Mouse (Mus musculus): ENCODE data around the gene Slc7a9. TPM values are rescaled to one million over a fixed set of nuclear protein-coding genes. Genes with fewer than 3 reads are reported as not detected.

Slc7a9 gene
- polyA plus RNA-seq, 2 experiments = 1.3 to 2.2 TPM

- Histone ChIP-seq H3K9ac (replicated peaks) (no peak overlapping the region), H3K4me3 (ENCODE audit: insufficient read depth in 1 of 2, low read depth in 2 of 2, low read length in 2 of 2) (no peak overlapping the region), H3K4me2 (ENCODE audit: low read depth) (no peak overlapping the region), H3K9me3 (ENCODE audit: control insufficient read depth, low read length) (no peaks in the 10 kb centered on the region), H3K27me3 (ENCODE audit: control insufficient read depth, insufficient read depth, low read length) (no peaks in the 10 kb centered on the region), H3K4me1 (replicated peaks; ENCODE audit: control insufficient read depth in 2 of 2, insufficient read depth in 2 of 2, low read length in 1 of 2) (no peaks in the 10 kb centered on the region), H3K36me3 (replicated peaks; ENCODE audit: control insufficient read depth, insufficient read depth, low read depth) (no peaks in the 10 kb centered on the region), H3K27ac (no peak overlapping the region)
- TF ChIP-seq CTCF (IDR thresholded peaks at IDR 0.05; ENCODE audit: low read depth) = peak; percentile 37
- TF ChIP-seq EP300 (IDR thresholded peaks at IDR 0.05; ENCODE audit: low read depth) = no peak
- 18% methylated on average over 4 of the region's 4 CpGs for WGBS (ENCODE audit: insufficient replicate concordance)
- DNase-seq (ENCODE audit: low read depth in 3 of 3, low spot score in 3 of 3) (no peak), ATAC-seq (ENCODE audit: insufficient read depth) (no peak)
Measured at GRCm38 (mm10) chr7:35501995-35502394, 53.4 kb downstream of the Slc7a9 start.

Other genes with a start within 250 kb of the Slc7a9 start
- gene Lrp3, start 233.3 kb upstream of the Slc7a9 start, polyA plus RNA-seq (2012; rRNA removed) = 0.66 and 1.00 TPM in 2 replicates
- gene Lrp3, start 233.3 kb upstream of the Slc7a9 start, polyA plus RNA-seq (2014; fragmentation: Nextera tagmentation; extraction: Ambion mirVana) = 0.19 and 0.37 TPM in 2 replicates
- gene Gpatch1, start 130.4 kb upstream of the Slc7a9 start, polyA plus RNA-seq (2012; rRNA removed) = 2.3 and 3.7 TPM in 2 replicates
- gene Gpatch1, start 130.4 kb upstream of the Slc7a9 start, polyA plus RNA-seq (2014; fragmentation: Nextera tagmentation; extraction: Ambion mirVana) = 5.4 and 6.6 TPM in 2 replicates
- 2.7 and 3.0 TPM in 2 replicates for gene Rhpn2, start 114.6 kb upstream of the Slc7a9 start, polyA plus RNA-seq (2012; rRNA removed)
- gene Rhpn2, start 114.6 kb upstream of the Slc7a9 start, polyA plus RNA-seq (2014; fragmentation: Nextera tagmentation; extraction: Ambion mirVana) = 2.8 and 4.1 TPM in 2 replicates
- gene Faap24, start 52.0 kb upstream of the Slc7a9 start, polyA plus RNA-seq (2012; rRNA removed) = 6.6 and 8.1 TPM in 2 replicates
- 19.1 and 19.9 TPM in 2 replicates for gene Faap24, start 52.0 kb upstream of the Slc7a9 start, polyA plus RNA-seq (2014; fragmentation: Nextera tagmentation; extraction: Ambion mirVana)
- gene Cep89, start 51.8 kb upstream of the Slc7a9 start, polyA plus RNA-seq (2012; rRNA removed) = 6.2 and 11.6 TPM in 2 replicates
- gene Cep89, start 51.8 kb upstream of the Slc7a9 start, polyA plus RNA-seq (2014; fragmentation: Nextera tagmentation; extraction: Ambion mirVana) = 14.5 and 14.7 TPM in 2 replicates
- gene Tdrd12, start 88.9 kb downstream of the Slc7a9 start, polyA plus RNA-seq (2012; rRNA removed) = 0.10 and 0.11 TPM in 2 replicates
- not detected in 2 replicates for gene Tdrd12, start 88.9 kb downstream of the Slc7a9 start, polyA plus RNA-seq (2014; fragmentation: Nextera tagmentation; extraction: Ambion mirVana)
- gene Nudt19, start 107.5 kb downstream of the Slc7a9 start, polyA plus RNA-seq (2012; rRNA removed) = 27.6 and 53.2 TPM in 2 replicates
- 81.7 and 86.0 TPM in 2 replicates for gene Nudt19, start 107.5 kb downstream of the Slc7a9 start, polyA plus RNA-seq (2014; fragmentation: Nextera tagmentation; extraction: Ambion mirVana)
- 0.08 and 0.11 TPM in 2 replicates for gene Rgs9bp, start 136.8 kb downstream of the Slc7a9 start, polyA plus RNA-seq (2012; rRNA removed)
- gene Rgs9bp, start 136.8 kb downstream of the Slc7a9 start, polyA plus RNA-seq (2014; fragmentation: Nextera tagmentation; extraction: Ambion mirVana) = 0.03 and 0.05 TPM in 2 replicates
- gene Ankrd27, start 137.4 kb downstream of the Slc7a9 start, polyA plus RNA-seq (2012; rRNA removed) = 11.6 and 13.5 TPM in 2 replicates
- gene Ankrd27, start 137.4 kb downstream of the Slc7a9 start, polyA plus RNA-seq (2014; fragmentation: Nextera tagmentation; extraction: Ambion mirVana) = 20.9 and 22.8 TPM in 2 replicates
- gene Pdcd5, start 198.7 kb downstream of the Slc7a9 start, polyA plus RNA-seq (2012; rRNA removed) = 30.5 and 85.7 TPM in 2 replicates
- 151 and 161 TPM in 2 replicates for gene Pdcd5, start 198.7 kb downstream of the Slc7a9 start, polyA plus RNA-seq (2014; fragmentation: Nextera tagmentation; extraction: Ambion mirVana)

Measured in liver, embryonic 14.5 days (tissue).